Mouse (Mus musculus) ES-E14 (cell line): ENCODE data around the gene Insm1. TPM values are rescaled to one million over a fixed set of nuclear protein-coding genes. Genes with fewer than 3 reads are reported as not detected.

Experiments
- DNase-seq: peaks from one replicate; pipeline ENCODE4 v3.0.0-alpha.2; 2013; ENCODE audit warnings: low read depth, low spot score
- H3K27ac ChIP-seq: 2 replicates; pipeline ENCODE4 v1.5.1; 2012; ENCODE audit warnings: low read depth, mild to moderate bottlenecking, low read length, moderate library complexity, mixed read lengths; ENCODE audit not compliant: poor library complexity, insufficient read depth, severe bottlenecking
- H3K36me3 ChIP-seq: 2 replicates; pipeline ENCODE4 v1.6.1; 2012; ENCODE audit warnings: mild to moderate bottlenecking, low read length, moderate library complexity, mixed read lengths; ENCODE audit not compliant: control insufficient read depth, poor library complexity, insufficient read depth, severe bottlenecking
- H3K4me1 ChIP-seq, 2 experiments: fragments of 150-350 bp in 1 of 2; sonication (generic) in 1 of 2; 2 replicates each; pipeline ENCODE4 v1.6.1; 2012; ENCODE audit warnings: low read length in 2 of 2, mild to moderate bottlenecking in 1 of 2, mixed read lengths in 1 of 2; ENCODE audit not compliant: control insufficient read depth in 2 of 2, insufficient read depth in 2 of 2, poor library complexity in 1 of 2
- H3K4me3 ChIP-seq, 2 experiments: fragments of 150-350 bp in 1 of 2; sonication (generic) in 1 of 2; 2 replicates each; pipeline ENCODE4 v1.5.1; 2012; ENCODE audit warnings: low read length in 2 of 2, low read depth in 1 of 2, mild to moderate bottlenecking in 1 of 2, mixed read lengths in 1 of 2; ENCODE audit not compliant: insufficient read depth in 1 of 2, poor library complexity in 1 of 2, severe bottlenecking in 1 of 2
- H3K9ac ChIP-seq: 2 replicates; pipeline ENCODE4 v1.6.1; 2012; ENCODE audit warnings: low read depth, mild to moderate bottlenecking, low read length, mixed read lengths; ENCODE audit not compliant: poor library complexity, insufficient read depth, severe bottlenecking
- H3K9me3 ChIP-seq: fragments of 150-350 bp; sonication (generic); 2 replicates; pipeline ENCODE4 v1.6.1; 2012; ENCODE audit warnings: low read depth, mild to moderate bottlenecking, low read length; ENCODE audit not compliant: control insufficient read depth, insufficient read depth
- CHD2 ChIP-seq: IDR thresholded peaks from 2 replicates; pipeline ENCODE4 v1.6.1; 2014; ENCODE audit warnings: mild to moderate bottlenecking, low read depth, low read length, inconsistent platforms
- HCFC1 ChIP-seq: IDR thresholded peaks from 2 replicates; pipeline ENCODE4 v1.6.1; 2012; ENCODE audit warnings: low read length, inconsistent platforms, borderline replicate concordance; ENCODE audit not compliant: insufficient read depth
- MAFK ChIP-seq: IDR thresholded peaks from 2 replicates; pipeline ENCODE4 v1.6.1; 2014; ENCODE audit warnings: mild to moderate bottlenecking, low read depth, low read length, inconsistent platforms; ENCODE audit not compliant: insufficient read depth
- ZC3H11A ChIP-seq: IDR thresholded peaks from 2 replicates; pipeline ENCODE4 v1.6.1; 2012; ENCODE audit warnings: low read depth, mild to moderate bottlenecking, inconsistent platforms, low read length, borderline replicate concordance
- ZNF384 ChIP-seq: IDR thresholded peaks from 2 replicates; pipeline ENCODE4 v1.6.1; 2012; ENCODE audit warnings: low read depth, low read length, inconsistent platforms
- in situ Hi-C, 2 experiments: fragments of 600-800 bp; cut with MboI; formaldehyde crosslinking; loops; one replicate each; pipeline ENCODE4 v1.15.1; 2025; ENCODE audit warnings: low sequenced_read_pairs in 2 of 2, inconsistent platforms in 1 of 2; ENCODE audit not compliant: unreplicated experiment in 2 of 2
- total RNA-seq: library from RNA; depleted of rRNA; stranded (reverse); fragments of 300-350 nt; gene quantifications from 2 replicates; pipeline ENCODE4 v1.2.3, GENCODE M21; 2012

The Insm1 gene
- total RNA-seq, 1 experiment: 1.4 TPM

- no peak overlapping the region for H3K27ac ChIP-seq
- peak overlapping the region; percentile 72 to 75 for H3K4me3 ChIP-seq
- TF ChIP-seq ZC3H11A (no peak), MAFK (no peak), HCFC1 (no peak), ZNF384 (no peak), CHD2 (no peak)
- in situ Hi-C loops: loop anchor here (5.0 to 25.0 kb wide), 4 partner anchors 260 to 1815 kb away; partner anchors contain the start of gene Foxa2 (in 1 of the 2)
- DNase-seq: no peak
- H3K4me1 ChIP-seq: peaks cover 4 to 14% of the 10 kb centered on the region in 2 experiments; a peak in 3 of 4 replicates
- H3K9me3 ChIP-seq: no peaks in the 10 kb centered on the region
- peak overlapping the region; percentile 73 for H3K9ac ChIP-seq
- H3K36me3 ChIP-seq: no peaks in the 10 kb centered on the region
Measured at GRCm38 (mm10) chr2:146222279-146223175, 806 bp downstream of the Insm1 start.

GRCm38 (mm10) chr2:146223176-146223905, 1.6 kb downstream of the Insm1 start:
- Histone ChIP-seq H3K9me3 (no peaks in the 10 kb centered on the region), H3K4me3 (peak overlapping the region; percentile 54 to 75; a peak in 3 of 4 replicates), H3K4me1 (peaks cover 4 to 12% of the 10 kb centered on the region in 2 experiments; a peak in 3 of 4 replicates), H3K27ac (no peak overlapping the region), H3K9ac (peak overlapping the region; percentile 73), H3K36me3 (no peaks in the 10 kb centered on the region)
- in situ Hi-C loops: loop anchor here (5.0 to 25.0 kb wide), 4 partner anchors 261 to 1814 kb away; partner anchors contain the start of gene Foxa2 (in 1 of the 2)
- no peak for DNase-seq
- no peak for TF ChIP-seq ZNF384
- TF ChIP-seq ZC3H11A: no peak
- no peak for TF ChIP-seq MAFK
- TF ChIP-seq HCFC1: no peak
- no peak for TF ChIP-seq CHD2

GRCm38 (mm10) chr2:146224141-146224540, 2.4 kb downstream of the Insm1 start:
- Histone ChIP-seq H3K9ac (no peak overlapping the region), H3K36me3 (no peaks in the 10 kb centered on the region), H3K4me3 (no peak overlapping the region), H3K4me1 (peaks cover 4 to 12% of the 10 kb centered on the region in 2 experiments; a peak in 3 of 4 replicates), H3K9me3 (no peaks in the 10 kb centered on the region), H3K27ac (no peak overlapping the region)
- TF ChIP-seq MAFK (no peak), ZNF384 (no peak), CHD2 (no peak), ZC3H11A (no peak)
- no peak for DNase-seq
- in situ Hi-C loops: loop anchor here (5.0 to 25.0 kb wide), 4 partner anchors 262 to 1813 kb away; partner anchors contain the start of gene Foxa2 (in 1 of the 2)

- H3K4me3 ChIP-seq: no peak overlapping the region
Measured at GRCm38 (mm10) chr2:146225818-146226217, 4.1 kb downstream of the Insm1 start.

More at GRCm38 (mm10) chr2:146225818-146226217, 4.1 kb downstream of the Insm1 start:
- no peak for DNase-seq
- no peak overlapping the region for H3K9ac ChIP-seq
- in situ Hi-C loops: loop anchor here in 1 of 2 experiments (10.0 kb wide), 1 partner anchor 959 kb away; no protein-coding TSS in a partner anchor
- no peaks in the 10 kb centered on the region for H3K9me3 ChIP-seq
- H3K36me3 ChIP-seq: no peaks in the 10 kb centered on the region
- TF ChIP-seq MAFK (no peak), ZC3H11A (no peak), CHD2 (no peak), HCFC1 (no peak), ZNF384 (peak; percentile 72)
- H3K4me1 ChIP-seq: peaks cover 4 to 11% of the 10 kb centered on the region in 2 experiments; a peak in 3 of 4 replicates
- H3K27ac ChIP-seq: no peak overlapping the region
